Mouse (Mus musculus): ENCODE measurements around the gene Tmc3.

Gene Tmc3

DNA sequence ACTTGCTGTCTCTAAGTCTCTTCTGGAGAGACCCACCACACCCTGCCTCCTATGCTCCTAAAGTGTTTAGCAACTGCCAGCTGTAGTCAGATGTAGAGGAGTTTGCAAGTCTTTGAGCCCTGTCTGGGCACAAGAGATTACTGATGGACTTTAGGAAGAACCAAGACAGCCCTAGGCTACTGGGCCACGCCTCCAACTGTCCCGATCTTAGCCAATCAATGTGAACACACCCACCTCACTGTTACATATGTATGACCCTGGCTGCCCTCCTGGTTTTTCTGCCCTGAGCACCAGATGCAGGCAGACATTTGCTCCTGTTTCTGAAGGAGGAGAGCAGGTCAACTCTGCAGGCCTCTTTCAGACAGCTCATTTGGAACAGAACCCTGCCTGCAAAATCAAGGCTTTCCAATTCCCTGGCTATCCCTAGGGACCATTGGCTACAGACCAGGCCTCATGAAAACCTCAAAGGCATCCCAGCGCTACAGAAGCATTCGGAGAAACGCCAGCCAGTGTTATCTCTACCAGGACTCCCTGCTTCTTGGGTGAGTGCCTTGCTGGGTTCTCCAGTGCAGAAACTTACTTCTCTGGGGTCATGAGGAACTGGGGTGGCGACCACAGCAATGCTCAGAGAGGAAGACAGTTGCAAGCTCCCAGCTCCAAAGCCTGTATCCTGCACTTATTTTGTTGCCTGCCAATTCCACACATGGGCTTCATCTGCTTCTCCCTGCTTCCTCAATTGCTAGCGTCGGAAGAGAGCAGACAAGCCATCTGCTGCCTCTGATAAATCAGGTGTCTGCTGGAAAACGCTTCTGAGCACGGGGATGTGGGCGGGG, at the start of gene Tmc3:
Gene Tmc3 (plus strand): TSS at position 289 of the 833 bp plus-strand sequence.
- peak; percentile 49 for DNase-seq (ENCODE audit: low spot score)

DNA sequence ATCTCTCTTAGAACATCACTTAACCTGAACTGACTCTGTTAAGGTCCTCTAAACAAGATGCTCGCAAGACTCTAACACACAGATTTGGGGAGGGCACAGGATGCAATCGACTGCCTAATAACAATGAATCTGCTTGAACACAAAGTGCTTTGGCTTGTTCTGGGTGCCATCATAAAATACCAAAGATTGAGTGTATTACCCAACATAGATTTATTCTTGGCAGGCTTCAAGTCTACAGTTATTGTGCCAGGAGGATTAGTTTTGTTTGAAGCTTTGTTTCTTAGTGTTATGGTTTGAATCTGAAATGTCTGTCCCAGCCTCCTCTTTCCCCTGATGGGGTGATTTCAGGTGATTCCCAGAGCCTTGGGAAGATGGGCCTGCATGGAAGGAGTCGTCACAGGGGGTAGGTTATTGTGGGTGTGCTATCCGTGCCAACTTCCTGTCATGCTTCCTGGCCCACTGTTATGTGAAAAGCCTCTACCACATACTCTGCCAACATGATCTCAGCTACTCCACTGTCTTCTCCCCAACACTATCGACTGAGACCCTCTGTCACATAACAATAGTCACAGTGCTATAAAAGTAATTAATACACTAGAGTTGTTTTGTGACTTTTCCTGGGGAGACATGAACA, 43.1 kb upstream of the Tmc3 start:
- no peak for DNase-seq (ENCODE audit: low spot score)

DNA sequence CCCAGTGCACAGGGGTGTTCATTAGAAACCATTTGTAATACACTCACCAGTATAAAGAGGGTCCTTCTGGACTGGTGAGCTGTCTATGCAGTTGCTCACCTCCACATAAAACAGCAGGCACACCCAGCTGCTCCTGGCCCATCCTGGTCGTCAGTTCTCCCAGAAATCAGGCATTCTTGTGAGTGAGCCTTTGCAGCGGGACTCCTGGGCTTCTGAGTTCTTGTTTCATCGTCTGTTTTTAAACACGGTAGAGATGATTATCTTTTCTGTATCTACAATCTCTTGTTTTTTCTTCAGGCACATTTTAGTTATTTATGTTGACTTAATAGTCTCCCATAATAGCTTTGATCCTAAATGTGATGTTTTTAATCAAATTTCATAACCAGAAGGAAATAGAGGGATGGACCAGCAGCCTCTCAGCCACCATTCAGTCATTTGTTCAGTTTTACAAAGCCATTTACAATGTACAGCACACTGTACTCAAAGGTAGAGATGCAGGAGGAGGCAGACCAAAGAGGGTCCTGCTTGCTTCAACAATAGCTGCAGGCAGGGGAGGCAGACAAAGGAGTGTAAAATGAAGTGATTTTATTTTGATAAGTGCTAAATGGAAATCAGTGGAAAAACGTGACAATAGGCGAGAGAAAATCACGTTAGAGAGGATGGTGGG, 35.9 kb upstream of the Tmc3 start:
- DNase-seq (ENCODE audit: low spot score), result no peak

DNA sequence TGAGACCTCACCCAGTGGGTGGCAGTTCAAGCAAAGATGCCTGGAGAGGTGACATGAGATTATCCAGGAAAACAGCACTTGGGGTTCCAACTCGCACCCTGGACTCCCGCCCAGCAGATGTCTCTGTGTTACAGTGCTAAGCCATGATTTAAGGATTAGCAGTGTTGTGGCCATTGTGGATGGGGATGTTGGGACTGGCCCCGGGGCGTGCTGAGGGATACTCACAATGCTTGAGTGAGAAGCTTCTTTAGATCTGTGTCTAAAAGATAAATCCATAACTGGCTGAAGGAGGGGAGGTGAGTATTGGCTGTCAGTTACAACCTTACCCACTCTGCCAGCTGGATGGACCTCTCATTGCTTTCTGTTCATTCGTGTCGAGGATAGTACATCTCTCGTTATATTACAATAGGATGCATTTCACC, 35.4 kb upstream of the Tmc3 start:
- DNase-seq (ENCODE audit: low spot score), result no peak

DNA sequence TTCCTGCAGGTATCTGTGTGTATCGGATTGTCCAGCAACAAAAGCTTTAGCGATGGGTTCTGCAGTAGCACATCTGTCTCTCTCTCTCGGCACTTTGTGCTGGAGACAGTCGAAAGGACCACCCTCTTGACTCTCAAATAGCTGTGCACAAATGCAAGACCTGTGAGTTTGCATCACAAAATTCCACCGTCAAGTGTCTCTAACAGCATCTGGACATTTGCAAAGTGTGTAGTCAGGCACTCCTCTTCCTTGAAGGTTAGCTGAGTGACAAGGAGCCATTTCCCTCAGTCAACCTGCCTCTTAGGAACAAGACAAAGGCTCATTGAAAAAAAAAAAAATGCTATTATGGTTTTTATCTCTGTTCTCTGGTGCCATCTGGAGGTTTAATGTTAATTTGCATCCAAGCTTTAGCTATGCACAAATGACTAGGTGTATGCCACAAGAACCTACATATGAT, 34.7 kb upstream of the Tmc3 start:
- DNase-seq (ENCODE audit: low spot score), result no peak

DNA sequence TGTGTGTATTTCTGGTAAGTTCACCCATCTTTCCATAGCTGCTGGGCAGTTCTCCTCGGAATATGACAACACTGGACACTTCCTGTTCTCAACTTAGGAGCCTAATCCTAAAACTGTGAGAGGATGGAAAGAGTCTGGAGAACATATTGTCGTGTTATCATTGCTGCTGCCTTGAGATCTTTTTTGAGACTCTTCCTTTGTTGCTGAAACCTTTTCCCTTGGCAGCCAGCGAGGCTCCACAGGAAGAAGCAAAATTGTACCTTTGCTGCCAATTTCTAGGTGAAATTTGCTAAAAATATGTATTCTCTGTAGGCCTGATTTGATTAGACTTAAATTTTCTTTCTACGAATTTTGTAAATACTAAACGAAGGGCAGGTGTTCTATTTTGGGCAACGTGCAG, 30.2 kb upstream of the Tmc3 start:
- DNase-seq (ENCODE audit: low spot score), result no peak

DNA sequence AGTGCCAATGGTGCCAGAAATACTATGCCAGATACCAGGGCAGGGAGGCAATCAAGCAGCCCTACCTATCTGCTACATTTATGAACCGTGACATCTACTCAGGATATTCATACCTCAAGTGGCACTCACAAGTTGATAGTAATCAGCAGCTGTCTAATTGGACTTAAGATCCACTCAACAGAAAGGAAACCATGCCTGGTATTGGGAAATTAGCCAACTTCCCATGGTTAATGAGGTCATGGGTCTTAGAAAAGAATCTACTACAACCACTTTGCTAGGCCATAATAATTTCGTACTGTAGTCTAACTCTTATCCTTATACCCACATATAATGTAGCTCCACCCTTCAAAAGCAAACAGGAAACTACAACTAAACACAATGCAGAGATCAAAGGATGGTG, 28.2 kb upstream of the Tmc3 start:
- no peak for DNase-seq (ENCODE audit: low spot score)

DNA sequence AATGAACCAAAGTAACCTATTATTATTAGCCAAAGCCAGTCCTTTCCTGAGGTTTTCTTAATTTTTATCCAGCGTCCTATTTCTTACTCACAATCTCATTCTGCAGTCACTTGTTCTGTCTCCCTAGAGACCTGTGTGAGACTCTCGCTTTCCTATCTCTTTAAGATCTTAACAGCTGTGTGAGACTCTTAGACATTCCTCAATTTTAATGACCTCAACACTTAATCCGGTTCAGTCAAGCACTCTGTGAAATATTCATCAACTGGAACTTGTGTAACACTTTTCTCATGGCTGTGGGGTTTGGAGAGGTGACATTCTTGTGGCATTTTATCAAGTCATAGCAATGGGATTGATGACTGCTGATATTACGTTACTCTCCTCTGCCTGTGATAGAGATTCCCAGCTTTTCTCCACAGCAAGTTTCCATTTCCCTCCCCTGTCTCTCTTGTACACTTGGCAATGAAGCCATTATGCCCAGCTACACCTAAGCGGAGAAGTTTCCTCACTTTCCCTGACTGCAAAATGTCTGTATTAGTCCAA, 25.9 kb upstream of the Tmc3 start:
- no peak for DNase-seq (ENCODE audit: low spot score)

DNA sequence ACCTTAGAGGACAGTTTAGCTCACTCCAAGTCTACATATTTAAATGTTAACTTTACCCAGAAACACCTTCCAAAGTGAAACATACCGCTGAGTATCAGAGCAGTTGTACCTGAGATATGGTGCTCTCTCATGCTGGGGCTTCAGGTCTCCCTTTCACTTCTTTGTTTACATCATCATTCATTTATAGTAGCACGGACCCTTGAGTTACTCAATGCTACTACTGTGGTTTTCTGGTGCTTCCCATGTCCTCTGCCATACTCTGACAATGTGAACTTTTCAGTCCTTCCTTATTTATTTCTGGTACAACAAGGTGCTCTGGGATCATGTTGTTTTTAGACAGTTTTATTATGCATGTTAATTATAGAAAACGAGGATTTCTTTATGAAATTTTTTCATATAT, 25.2 kb upstream of the Tmc3 start:
- no peak for DNase-seq (ENCODE audit: low spot score)

DNA sequence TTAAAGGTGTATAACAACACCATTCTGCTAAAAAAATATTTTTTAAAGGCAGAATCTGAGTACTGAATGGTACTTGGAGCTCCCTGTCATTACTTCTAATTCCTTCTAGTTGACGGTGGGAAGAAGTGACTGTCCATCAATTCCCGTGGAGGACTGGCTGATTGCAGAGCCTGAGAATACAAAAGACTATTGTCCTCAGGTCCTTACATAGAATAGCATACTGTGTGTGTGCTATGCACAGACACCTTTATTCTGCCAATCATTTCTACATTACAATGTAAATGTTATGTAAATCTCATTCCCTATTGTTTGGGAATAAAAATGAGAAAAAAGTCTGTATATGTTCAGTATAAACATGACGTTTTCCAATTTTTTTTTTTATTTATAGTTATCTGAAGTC, 22.9 kb upstream of the Tmc3 start:
- no peak for DNase-seq (ENCODE audit: low spot score)

DNA sequence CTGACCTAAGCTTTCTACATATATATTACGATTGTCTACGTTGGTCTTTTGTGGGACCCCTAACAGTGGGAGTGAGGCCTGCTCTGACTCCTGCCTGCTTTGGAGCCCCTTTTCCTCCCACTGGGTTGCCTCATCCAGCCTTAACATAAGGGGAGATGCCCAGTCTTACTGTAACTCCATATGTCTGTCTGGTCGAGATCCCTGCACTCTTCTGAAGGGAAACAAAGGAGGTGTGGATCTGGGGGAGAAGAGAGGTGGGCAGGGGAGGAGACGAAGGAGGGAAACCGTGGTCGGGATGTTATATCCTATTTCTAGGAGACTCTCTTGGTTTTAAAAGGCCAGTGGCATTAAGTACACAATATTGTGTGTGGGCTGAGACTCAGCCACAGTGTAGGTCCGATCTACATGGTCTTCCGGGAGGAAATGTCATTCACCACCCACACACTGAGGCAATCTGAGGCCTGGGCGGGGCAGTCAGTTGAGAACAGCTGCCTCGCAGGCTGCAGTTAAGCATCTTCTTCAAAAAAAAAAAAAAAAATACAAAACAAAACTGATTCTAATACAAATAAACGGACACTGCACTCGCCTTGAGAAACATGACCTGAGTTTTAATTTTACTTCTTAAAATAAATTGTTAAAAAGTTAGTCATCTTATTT, 20.0 kb upstream of the Tmc3 start:
- DNase-seq (ENCODE audit: low spot score), result peak; percentile 34

DNA sequence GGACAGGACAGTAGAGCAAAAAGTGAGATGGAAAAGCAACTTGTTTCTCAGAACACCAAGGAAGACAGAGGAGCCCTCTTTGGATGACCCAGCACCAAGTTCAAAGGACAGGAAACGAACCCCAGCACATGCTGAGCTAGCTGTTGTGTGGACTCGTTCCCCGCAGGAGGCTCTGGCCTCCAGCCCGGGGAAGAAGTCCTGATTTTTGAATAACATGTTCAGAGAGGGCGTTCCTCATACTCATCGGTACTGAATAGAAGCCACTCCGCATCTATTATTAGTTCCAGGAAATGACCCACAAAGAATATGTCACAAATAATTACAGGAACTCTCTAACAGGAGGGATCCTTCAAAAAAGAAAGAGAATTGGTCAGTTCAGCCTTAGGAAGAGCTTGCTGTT, 18.8 kb upstream of the Tmc3 start:
- no peak for DNase-seq (ENCODE audit: low spot score)

DNA sequence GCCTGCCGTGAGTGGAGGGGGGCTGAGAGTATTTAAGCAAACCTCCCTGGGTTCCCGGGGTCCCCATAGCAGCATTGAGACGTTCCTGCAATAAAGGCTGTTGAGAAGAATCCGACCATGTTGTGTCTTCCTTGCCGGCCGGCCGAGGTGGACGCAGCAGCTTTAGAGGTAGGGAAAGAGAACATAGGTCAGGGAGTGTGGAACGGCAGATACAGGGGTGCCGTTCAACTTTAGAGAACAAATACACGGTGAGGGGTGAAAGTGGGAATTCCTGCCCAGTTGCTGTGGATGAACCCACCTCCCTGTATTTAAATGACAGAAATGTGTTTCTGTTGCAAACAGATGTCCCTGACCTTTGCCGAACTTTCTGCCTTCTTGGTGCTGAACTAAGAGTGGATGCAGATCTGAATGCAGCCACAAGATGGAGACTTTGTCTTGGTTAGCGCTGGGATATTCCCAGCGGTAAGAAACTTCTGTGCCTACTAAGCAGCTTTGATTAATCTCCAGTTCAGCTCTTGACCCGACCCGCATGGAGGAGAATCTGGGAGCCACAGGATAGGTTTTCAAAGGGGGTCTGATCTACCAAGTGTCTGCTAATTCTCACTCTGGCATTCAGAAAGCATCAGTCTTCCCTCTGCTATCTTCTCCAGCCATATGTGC, 16.8 kb upstream of the Tmc3 start:
- peak; percentile 55 for DNase-seq (ENCODE audit: low spot score)

DNA sequence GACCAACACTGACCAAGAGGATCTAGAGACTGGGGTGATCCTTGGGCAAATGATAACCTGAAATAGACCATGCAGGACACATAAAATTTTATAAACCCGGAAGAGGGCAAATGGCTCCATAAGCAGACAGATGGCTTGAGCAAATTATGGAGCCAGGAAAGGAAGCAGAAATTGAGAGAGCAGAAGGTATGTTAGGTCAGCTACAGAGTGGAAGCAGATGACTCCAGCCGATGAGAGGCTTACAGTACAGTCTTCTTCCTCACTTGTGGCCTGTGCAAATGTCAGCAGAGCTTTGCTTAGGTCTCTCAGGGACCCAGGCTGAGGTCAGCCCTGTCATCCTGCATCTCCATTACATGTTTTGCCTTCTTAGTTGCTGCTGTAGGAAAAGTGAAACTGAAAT, 15.9 kb upstream of the Tmc3 start:
- DNase-seq (ENCODE audit: low spot score), result no peak

DNA sequence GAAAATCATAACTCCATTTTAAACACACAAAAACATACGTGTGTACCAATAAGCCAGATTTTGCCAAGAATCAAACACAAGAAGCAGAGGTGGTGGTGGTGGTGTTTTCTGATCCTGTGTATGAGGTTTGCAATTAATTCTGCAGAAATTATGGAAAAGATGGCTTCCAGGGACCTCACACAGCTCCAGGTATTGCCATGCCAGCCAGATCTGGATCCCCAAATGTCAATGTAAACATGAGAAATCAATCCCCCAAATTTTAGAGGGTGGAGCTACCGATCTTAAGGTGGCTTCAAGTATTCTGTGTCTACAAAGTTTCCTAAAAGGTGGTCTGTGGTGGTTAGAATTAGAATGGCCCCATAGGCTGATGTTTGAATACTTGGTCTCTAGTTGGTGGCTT, 15.3 kb upstream of the Tmc3 start:
- DNase-seq (ENCODE audit: low spot score), result no peak

DNA sequence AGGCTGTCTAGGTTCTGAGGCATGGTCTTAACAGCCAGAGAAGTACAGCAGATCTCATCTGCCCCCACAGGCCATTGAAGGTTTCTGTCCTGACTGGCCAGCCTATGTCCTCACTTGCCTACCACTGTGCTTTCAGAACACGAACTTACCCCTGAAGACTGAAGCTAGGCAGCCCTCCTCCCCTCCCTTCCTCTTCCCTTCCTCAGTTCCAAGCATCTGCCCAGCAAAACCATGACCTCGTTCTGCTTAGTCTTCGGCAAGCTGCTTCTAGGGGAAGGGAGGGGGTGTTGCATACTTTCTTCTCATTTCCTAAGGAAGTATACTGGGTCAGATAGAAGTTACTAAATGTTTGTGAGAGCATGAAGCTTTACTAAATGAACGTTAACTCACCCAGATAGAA, 13.7 kb upstream of the Tmc3 start:
- DNase-seq (ENCODE audit: low spot score), result no peak

DNA sequence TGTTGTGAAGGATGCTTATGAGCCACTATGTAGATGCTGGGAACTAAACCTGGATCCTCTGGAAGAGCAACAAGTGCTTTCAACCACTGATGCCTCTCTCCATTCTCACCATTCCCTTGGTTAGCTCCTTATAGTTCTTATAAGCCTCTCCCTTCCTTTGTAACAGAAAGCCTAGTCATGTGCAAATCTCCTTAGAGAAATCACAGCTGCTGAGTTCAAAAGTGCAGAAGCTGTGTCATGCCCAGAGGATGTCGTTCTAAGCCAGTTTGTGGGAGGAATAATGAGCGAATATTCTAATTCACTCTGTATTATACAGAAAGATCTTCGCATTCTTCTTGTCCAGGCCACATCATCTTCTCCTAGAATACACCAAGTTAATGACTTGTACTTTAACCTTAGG, 12.8 kb upstream of the Tmc3 start:
- DNase-seq (ENCODE audit: low spot score), result no peak

DNA sequence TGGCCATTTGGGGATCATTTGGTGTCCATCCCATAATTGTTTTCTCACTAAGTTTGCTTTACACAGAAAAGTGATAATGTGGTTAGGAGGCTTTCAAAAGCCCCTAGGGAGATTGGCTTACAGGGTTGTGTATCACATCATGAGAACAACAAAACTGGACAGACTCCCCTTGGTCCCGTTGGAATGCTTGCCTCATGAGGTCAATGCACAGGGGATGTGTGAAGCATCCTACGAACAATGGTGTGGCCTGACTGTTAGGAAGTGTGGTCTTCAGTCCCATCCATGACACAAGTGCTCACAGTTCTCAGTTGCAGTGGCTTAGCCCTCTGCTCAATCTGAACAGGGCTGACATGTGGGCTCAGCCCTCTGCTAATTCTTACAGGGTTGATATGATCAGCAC, 12.3 kb upstream of the Tmc3 start:
- no peak for DNase-seq (ENCODE audit: low spot score)

DNA sequence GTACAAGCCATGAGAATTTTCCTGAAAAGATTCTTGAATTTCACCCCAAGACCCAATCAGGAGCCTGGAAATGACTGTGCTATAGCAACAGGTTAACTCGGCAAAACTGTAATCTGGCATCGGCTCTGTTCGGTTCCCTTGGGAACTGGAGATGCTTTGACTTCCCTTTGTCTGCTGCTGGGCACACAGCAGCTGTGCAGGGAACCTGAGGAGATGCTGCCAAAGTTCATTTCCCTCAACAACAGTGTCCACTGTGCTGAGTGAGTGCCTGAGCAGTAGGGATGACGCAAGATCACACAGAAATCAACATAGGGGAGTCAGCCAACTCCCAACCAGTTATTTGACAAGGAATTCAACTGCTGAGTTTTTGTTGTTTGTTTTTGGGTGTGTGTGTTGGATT, 3.8 kb upstream of the Tmc3 start:
- DNase-seq (ENCODE audit: low spot score), result no peak

DNA sequence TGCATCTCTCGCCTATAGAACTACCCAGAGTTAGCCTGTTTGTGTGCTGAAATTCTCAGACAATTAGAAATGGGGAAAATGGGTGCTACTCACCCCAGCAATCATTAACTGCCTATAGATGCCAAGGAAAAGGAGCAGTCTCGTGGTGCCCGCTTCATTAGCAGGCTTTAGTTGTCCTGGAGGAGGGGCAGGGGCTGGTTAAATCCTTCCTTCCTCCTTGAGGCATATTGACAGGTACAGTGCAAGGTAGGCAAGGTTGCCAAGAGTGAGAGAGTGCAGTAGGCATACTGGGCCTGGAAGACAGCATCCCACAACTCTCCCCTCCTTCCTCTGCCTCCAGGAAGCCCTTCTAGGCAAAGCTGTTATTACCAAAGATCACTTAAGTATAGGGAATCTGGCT, 9.3 kb downstream of the Tmc3 start:
- no peak for DNase-seq (ENCODE audit: low spot score)

DNA sequence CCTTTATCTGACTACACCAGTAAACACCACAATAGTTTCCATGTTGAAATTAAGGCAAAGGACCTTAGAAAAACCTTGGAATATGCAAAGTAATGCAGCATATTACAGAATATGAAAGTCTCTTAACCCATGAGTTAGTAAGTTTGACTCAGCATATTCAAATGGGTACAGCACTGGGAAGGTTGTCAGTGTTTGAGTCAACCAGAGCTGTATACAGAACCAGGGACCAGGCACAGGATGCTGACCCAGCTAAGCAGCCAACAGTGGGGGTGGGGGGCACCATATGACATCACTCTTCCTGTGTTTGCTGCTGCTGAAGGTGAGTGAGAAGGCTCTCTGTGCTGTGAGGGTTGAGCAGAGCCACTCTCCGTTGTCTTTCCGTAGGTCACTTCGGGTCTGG, 12.3 kb downstream of the Tmc3 start:
- no peak for DNase-seq (ENCODE audit: low spot score)
